ENCODE assay signal across 8 mouse cellular contexts in genomic region chr3:101212403-101213211, GRCm38 (mm10).
A peak's percentile ranks its signal among the peaks of the same experiment; 100 is the strongest.
DNase-seq lines count a peak whose midpoint lies in the region; ATAC-seq and TF ChIP-seq lines count a peak whose summit lies in the region.

No protein-coding gene starts in this region.

- peaks cover 8% of the 10 kb centered on the region; the same call in 1 of the 2 replicates for H3K9me3 ChIP-seq in E14TG2a.4 (ENCODE audit: low read length)
- no peaks in the 10 kb centered on the region for H3K9me3 ChIP-seq in embryonic facial prominence, embryonic 15.5 days (replicated peaks)
- H3K9me3 ChIP-seq in heart, embryonic 16.5 days (replicated peaks; ENCODE audit: control insufficient read depth, low read length), result no peaks in the 10 kb centered on the region
- H3K9me3 ChIP-seq in limb, embryonic 15.5 days, result no peaks in the 10 kb centered on the region

- no peak overlapping the region for H3K9ac ChIP-seq in embryonic facial prominence, embryonic 15.5 days
- peak overlapping the region; percentile 55; the same call in 1 of the 2 replicates for H3K9ac ChIP-seq in heart, embryonic 16.5 days (ENCODE audit: low read length)
- no peak overlapping the region for H3K9ac ChIP-seq in limb, embryonic 15.5 days

- H3K27me3 ChIP-seq in E14TG2a.4 (ENCODE audit: insufficient read depth, low read length), result no peaks in the 10 kb centered on the region
- H3K27me3 ChIP-seq in embryonic facial prominence, embryonic 15.5 days, result no peaks in the 10 kb centered on the region
- H3K27me3 ChIP-seq in heart, embryonic 16.5 days (ENCODE audit: control insufficient read depth, insufficient read depth, low read length), result no peaks in the 10 kb centered on the region
- no peaks in the 10 kb centered on the region for H3K27me3 ChIP-seq in limb, embryonic 15.5 days

- H3K4me2 ChIP-seq in embryonic facial prominence, embryonic 15.5 days (replicated peaks), result peak overlapping the region; percentile 27; the same call in 1 of the 2 replicates
- H3K4me2 ChIP-seq in heart, embryonic 16.5 days (ENCODE audit: low read depth, low read length), result no peak overlapping the region
- peak overlapping the region; percentile 24 for H3K4me2 ChIP-seq in limb, embryonic 15.5 days

- peaks cover 39% of the 10 kb centered on the region for H3K4me1 ChIP-seq in E14TG2a.4 (replicated peaks; ENCODE audit: low read depth, low read length)
- H3K4me1 ChIP-seq in embryonic facial prominence, embryonic 15.5 days, result peaks cover 29% of the 10 kb centered on the region
- H3K4me1 ChIP-seq in heart, embryonic 16.5 days (ENCODE audit: control insufficient read depth, insufficient read depth, low read length), result peaks cover 14% of the 10 kb centered on the region
- peaks cover 21% of the 10 kb centered on the region for H3K4me1 ChIP-seq in limb, embryonic 15.5 days

- H3K27ac ChIP-seq in embryonic facial prominence, embryonic 15.5 days (replicated peaks), result peak overlapping the region; percentile 78
- H3K27ac ChIP-seq in heart, embryonic 16.5 days (ENCODE audit: low read length), result peak overlapping the region; percentile 54; the same call in 1 of the 2 replicates
- H3K27ac ChIP-seq in limb, embryonic 15.5 days, result peak overlapping the region; percentile 83

- DNase-seq in frontal cortex, postnatal 36 days (ENCODE audit: low spot score in 2 of 2), result peak; percentile 11 to 22
- no peak for DNase-seq in frontal cortex, adult 2 months (ENCODE audit: extremely low spot score in 1 of 2, low spot score in 1 of 2)
- DNase-seq in right cerebral cortex, postnatal 14 days, result peak; percentile 20
- DNase-seq in adipocyte (ENCODE audit: low spot score), result no peak

- H3K36me3 ChIP-seq in E14TG2a.4 (ENCODE audit: insufficient read depth, low read length), result no peaks in the 10 kb centered on the region
- H3K36me3 ChIP-seq in embryonic facial prominence, embryonic 15.5 days, result no peaks in the 10 kb centered on the region
- H3K36me3 ChIP-seq in heart, embryonic 16.5 days (ENCODE audit: control insufficient read depth, insufficient read depth), result no peaks in the 10 kb centered on the region
- no peaks in the 10 kb centered on the region for H3K36me3 ChIP-seq in limb, embryonic 15.5 days

- peak overlapping the region; percentile 39; the same call in 1 of the 2 replicates for H3K4me3 ChIP-seq in E14TG2a.4 (replicated peaks; ENCODE audit: low read length)
- H3K4me3 ChIP-seq in embryonic facial prominence, embryonic 15.5 days (replicated peaks), result no peak overlapping the region
- no peak overlapping the region for H3K4me3 ChIP-seq in heart, embryonic 16.5 days (ENCODE audit: low read length)
- H3K4me3 ChIP-seq in limb, embryonic 15.5 days, result no peak overlapping the region

- WGBS in embryonic facial prominence, embryonic 15.5 days, result 13% methylated on average over 12 of the region's 12 CpGs
- WGBS in heart, embryonic 16.5 days, result 22% methylated on average over 12 of the region's 12 CpGs
- 3% methylated on average over 12 of the region's 12 CpGs for WGBS in limb, embryonic 15.5 days

- peak; percentile 83 for ATAC-seq in embryonic facial prominence, embryonic 15.5 days (ENCODE audit: insufficient number of reproducible peaks, low FRiP score, low TSS enrichment, low read depth)
- peak; percentile 69 for ATAC-seq in heart, embryonic 16.5 days (replicated peaks; ENCODE audit: extremely low read depth, insufficient read depth, low FRiP score)
- ATAC-seq in limb, embryonic 15.5 days (ENCODE audit: insufficient number of reproducible peaks, low FRiP score, low TSS enrichment, low read depth), result peak; percentile 82

- no peak for TF ChIP-seq CTCF in E14TG2a.4 (conservative IDR thresholded peaks at IDR 0.05; ENCODE audit: low read length)

Comparison
In these comparisons a context has a peak if more than half of its experiments do, and no peak if none do; other contexts are left out.
1. DNase-seq: peak in frontal cortex, postnatal 36 days (2 of 2) and right cerebral cortex, postnatal 14 days (single experiment); none in frontal cortex, adult 2 months (0 of 2) and adipocyte (single experiment).
2. Peak in every context shown above with its lines, with median percentiles within 50 percentile points of each other: ATAC-seq and H3K27ac ChIP-seq.